Mouse (Mus musculus) left cerebral cortex, postnatal 25 days (tissue): Measurements from ENCODE around the gene Slc39a11. TPM values are rescaled to one million over a fixed set of nuclear protein-coding genes. Genes with fewer than 3 reads are reported as not detected.
A peak's percentile ranks its signal among the peaks of the same experiment; 100 is the strongest.

ENCODE experiments used
- DNase-seq, 2 experiments: peaks; one replicate each; pipeline ENCODE4 v3.0.0; 2022; ENCODE audit warnings: low spot score in 2 of 2, mixed read lengths in 1 of 2
- intact Hi-C: fragments of 180-260 bp; cut with DNase I; formaldehyde crosslinking; loops from one replicate; pipeline ENCODE4 v1.15.1; 2025
- total RNA-seq, 2 experiments: library from RNA; stranded (reverse); gene quantifications; 2 replicates each; pipeline ENCODE4 v1.2.3; 2021

Gene Slc39a11
- total RNA-seq, 2 experiments from 2014 or later, result 11.4 to 13.9 TPM

DNA sequence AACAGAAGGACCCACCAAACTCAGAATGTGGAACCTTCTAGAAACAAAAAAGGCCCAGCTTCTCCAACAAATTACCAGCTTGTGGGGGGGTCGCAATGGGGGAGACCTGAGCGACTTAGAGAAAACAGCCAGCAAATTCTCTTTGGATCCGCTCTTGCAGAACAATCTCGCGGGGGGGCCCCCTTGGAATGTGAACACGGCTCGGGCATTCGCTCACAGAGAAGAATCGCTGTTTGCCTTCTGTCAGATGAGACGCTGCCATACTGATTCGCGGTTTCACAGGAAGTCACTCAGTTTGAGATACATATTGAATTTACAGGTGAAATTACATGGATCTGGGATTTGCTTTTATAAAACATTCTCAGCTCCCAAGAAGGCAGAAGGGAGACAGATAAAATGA lies 91.4 kb downstream of the Slc39a11 start:
- intact Hi-C loops, result no loop called here
- DNase-seq, result no peak

DNA sequence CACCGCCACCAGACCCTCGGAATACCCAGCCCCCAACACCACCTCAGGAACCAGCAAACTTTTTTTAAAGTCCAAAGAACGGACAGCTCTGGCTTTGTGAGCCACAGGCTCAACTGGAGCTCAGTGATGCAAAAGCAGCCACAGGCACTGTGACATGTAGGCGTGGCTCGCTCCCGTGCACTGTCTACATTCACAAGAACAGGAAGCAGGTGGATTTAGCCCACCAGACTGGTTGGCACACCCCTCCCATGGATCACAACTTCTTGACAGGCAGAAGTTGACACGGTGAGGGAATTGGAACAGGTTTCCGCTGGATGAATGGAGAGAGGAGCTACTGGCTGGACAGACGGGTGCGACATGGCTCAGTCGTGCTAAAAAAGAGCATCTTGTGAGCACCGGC lies 93.7 kb downstream of the Slc39a11 start:
- intact Hi-C loops, result no loop called here
- no peak for DNase-seq

- no peak for DNase-seq
- intact Hi-C loops, result no loop called here
Observed at GRCm38 (mm10) chr11:113554701-113555360, 95.0 kb downstream of the Slc39a11 start.

DNA sequence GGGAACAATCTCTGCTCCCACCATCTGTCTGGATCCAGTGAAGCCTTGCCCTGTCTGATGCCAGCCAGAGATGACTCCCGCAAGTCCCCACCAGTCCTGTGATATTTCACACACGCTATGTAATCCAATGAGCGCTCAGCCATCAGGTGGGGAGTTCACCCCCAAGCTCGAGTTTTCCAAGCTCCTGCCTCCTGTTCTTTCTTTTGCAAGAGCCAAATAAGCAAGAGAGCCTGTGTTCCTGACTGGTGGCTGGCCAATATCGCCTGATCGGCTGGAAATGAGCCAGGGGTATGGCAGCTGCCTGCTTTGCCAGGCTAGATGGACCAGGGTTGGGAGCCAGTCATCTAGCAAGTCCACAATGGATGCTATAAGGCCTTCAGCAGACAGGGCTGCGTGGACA lies 95.7 kb downstream of the Slc39a11 start:
- peak in 1 of 2 experiments; percentile 12 for DNase-seq
- intact Hi-C loops, result no loop called here

DNA sequence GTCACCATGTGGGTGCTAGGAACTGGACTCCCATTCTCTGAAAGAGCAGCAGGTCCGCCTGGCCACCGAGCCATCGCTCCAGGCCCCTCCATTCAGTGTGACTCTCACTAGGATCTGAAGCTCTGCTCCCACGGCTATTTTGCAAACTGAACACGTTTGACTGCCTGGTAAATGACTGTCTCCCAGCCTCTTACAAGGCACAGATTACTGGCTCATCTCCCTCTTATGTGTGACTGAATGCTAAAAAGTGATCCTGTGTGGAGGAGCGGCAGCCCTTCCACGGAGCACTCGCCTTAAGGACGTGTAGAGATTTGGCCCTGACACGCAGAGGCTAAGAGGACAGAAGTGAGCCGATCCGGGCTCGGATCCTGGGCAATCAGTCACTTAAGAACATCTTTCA lies 96.3 kb downstream of the Slc39a11 start:
- peak; percentile 38 to 52 for DNase-seq
- intact Hi-C loops, result no loop called here

DNA sequence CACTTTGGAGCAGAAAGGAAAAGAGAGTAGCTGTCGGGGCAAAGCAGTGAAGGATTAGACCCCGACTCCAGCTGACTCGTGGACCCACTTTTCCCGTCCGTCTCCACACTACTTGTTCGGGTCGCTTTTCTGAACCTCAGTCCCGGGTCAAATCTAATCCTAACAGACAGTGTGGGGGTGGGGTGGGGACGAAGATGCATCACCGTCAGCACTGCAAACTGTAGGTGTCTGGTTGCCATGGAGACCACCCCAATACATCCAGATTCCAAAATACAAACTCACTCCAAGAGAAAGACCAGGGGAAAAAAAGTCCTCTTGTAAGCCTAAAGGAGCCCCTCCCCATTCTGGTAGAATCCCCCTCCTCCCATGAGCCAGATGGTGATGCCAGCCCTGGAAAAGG lies 97.3 kb downstream of the Slc39a11 start:
- DNase-seq, result peak; percentile 23 to 28
- intact Hi-C loops, result no loop called here

DNA sequence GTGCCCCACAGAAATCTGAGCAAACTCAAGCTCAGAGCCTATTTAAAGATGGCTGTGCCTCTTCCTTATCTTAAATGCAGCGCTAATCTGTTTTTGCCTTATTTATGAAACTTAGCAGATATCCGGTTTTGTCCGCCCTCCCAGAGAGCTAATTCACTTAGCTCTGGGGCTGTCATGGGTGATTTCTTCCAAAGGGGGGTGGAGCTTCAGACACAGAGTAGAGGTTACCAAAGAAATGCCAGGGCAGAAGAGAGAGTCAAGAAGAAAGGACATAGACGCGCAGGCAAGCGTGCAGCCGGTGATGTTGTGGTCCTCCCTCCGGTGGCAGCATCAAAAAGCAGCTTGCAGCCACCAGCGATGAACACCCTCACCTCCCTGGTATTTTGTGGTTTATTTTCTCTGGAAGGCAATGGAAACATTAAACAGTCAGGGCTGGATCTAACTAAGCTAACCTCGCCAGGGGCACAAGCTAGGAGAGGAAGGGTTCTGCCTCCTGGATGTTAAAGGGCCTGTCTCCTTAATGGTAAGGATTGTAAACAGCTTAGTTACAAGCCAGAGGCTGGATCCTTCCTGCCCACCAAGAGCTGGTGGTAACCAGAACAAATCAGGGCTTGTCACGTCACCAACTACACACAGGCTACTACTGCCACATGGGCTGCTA lies 103.5 kb downstream of the Slc39a11 start:
- no peak for DNase-seq
- intact Hi-C loops, result no loop called here

DNA sequence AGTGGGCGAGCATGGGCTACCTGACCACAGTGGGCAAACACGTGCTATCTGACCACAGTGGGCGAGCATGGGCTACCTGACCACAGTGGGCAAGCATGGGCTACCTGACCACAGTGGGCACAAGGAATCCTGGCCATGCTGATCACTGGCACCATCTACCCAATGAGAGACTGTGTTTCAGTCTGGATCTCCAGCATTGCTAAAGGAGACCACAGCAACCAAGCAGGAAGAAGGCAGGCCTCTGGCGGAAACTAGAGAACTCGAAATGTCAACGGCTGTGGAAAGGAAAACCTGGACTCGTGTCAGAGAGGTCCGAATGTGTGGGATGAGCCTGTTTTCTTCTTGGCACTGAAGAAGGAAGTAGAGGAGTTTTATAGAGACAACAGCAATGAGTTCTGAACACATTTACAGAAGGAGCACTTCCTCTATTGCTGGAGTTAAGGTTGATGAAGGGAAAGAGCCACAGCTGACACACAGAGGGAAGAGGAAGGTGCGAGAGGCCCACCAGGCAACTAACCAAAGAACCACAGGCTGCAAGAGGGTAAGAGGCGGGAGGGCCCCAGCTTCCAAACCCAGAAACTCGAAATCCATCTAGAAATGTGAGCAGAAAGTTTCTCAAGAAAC lies 105.8 kb downstream of the Slc39a11 start:
- no peak for DNase-seq
- intact Hi-C loops, result no loop called here

DNA sequence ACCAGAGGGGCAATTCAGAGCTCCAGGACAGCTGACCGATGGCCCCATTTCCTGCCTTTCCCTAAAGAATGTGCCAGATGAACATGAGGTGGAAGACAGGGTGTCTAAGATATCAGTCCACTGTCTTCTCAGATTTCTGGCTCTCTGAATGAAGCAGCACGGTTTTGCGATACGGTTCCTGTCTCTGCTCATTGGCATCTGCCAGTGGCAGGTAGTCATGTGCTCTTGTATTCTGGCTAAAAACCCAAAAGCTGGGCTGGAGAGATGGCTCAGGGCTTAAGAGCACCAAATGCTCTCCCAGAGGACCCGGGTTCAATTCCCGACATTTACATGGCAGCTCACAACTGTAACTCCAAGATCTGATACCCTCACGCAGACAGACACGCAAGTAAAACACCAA lies 108.8 kb downstream of the Slc39a11 start:
- intact Hi-C loops, result no loop called here
- DNase-seq, result no peak

- intact Hi-C loops, result no loop called here
Observed at GRCm38 (mm10) chr11:113539502-113540209, 110.2 kb downstream of the Slc39a11 start.

GRCm38 (mm10) chr11:113539079-113539478 lies 110.8 kb downstream of the Slc39a11 start:
- intact Hi-C loops, result no loop called here
- no peak for DNase-seq

More at GRCm38 (mm10) chr11:113539502-113540209, 110.2 kb downstream of the Slc39a11 start:
- peak; percentile 24 to 58 for DNase-seq

DNA sequence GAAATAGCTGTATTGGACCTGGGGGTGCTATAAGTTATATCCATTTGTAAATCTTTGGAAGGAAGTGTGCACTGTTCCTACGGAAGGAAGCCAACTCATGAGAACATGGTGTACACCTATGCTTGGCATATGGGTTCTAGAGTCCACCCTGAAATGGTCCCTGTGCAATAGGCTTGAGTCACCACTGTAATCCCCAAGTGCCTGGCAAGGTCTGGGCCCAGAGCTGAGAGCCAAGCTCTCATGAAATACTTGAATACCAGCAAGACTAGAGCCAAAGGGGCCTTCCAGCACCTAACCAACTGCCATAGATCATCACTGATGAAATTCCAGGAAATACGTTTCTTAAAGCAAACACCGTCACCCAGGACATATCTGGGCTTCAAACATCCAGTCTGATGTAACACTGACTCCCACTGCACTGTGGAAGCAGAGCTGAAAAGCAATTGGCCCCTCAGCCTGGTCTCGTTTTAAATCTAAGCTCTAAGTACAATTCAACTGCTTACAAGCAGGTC lies 111.4 kb downstream of the Slc39a11 start:
- no peak for DNase-seq
- intact Hi-C loops, result no loop called here

DNA sequence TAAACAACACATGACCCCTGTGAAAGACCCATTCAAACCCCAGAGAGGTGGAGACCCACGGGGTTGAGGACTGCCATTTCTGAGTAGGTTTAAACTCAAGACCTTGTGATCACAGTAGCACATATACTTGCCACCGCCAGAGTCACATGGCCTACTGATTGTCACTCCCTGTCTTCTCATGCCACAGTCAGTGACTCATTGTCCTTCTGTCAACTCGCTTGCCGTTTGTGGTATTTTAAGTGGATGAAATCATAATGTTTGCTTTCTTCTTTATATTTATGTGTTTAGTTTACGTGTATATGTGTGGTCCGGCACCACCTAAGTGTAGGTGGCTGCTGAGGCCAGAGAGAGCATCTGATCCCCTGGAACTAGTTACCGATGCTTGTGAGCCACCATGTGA lies 112.2 kb downstream of the Slc39a11 start:
- DNase-seq, result no peak
- intact Hi-C loops, result no loop called here

DNA sequence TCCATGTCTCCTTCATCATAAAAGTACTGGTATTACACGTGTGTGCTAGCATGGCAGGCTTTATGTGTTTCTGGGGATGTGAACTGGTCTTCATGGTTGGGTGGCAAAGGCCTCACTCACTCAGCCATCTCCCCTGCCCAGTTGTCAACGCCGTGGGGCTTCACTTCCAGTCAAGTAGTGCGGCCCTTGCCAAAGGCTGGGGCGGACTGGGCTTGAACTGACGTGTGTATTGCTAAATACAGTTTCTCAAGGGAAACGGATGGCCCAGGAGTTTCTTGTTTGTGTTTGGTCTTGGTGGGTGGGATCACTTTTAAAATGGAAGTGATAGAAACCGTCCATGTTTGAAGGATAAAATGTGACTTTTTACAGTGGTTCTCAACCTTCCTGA lies 112.7 kb downstream of the Slc39a11 start:
- DNase-seq, result no peak
- intact Hi-C loops, result no loop called here

GRCm38 (mm10) chr11:113536308-113537198 lies 113.3 kb downstream of the Slc39a11 start:
- intact Hi-C loops, result no loop called here
- DNase-seq, result no peak

DNA sequence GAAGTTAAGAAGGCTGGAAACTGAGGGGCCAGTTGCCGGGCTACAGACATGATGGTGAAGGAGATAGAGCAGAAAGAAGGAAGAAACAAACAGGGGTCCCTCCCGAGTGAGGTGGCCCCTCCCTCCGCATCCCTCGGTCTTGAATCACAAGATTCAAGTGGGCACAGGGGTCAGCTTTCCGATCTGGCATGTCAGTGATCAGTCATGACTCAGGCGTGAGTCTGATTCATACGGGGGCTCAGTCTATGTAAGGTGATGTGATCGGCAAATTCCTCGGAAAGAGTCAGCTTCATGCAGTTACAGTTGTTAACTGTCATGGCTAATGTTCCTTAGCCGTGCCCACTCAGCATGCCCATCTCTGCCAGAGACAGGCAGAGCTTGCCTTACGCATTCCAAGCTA lies 115.5 kb downstream of the Slc39a11 start:
- DNase-seq, result no peak
- intact Hi-C loops, result no loop called here

DNA sequence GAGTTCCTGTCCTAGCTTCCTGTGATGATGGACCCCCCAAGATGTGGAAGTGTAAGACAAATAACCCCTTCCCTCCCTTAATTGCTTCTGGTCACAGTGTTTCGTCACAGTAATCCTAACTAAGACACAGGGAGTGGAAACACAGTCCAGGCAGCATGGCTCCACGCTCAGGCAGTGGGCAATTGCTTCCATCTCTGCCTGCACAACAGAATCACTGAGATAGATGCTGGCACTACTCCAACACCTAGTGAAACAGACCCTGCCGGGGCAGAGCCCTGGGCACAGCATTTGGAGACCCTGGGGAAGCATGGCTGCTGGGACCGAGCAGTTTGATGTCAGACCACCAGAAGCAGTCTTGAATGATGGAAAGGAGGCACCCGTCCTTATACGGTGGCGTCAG lies 115.9 kb downstream of the Slc39a11 start:
- intact Hi-C loops, result no loop called here
- DNase-seq, result no peak

DNA sequence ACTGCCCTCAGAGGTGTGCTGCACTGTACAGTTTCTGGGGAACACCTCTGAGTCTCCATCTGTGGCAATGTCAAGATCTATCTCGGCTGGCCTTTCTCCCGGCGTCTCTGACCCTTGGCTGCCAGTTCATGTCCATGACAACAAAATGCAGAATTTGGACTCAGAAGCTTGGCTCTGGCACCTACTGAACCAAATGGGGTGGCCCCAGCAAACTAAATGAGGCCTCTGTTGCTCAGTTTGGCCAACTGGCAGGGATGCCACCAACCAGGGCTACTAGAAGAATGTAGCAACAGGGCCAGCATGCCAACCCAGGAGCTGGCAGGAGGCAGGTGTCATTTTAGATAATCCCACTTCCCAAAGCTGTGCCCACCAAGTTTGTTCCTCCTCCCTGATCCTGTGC lies 121.5 kb downstream of the Slc39a11 start:
- intact Hi-C loops, result no loop called here

DNA sequence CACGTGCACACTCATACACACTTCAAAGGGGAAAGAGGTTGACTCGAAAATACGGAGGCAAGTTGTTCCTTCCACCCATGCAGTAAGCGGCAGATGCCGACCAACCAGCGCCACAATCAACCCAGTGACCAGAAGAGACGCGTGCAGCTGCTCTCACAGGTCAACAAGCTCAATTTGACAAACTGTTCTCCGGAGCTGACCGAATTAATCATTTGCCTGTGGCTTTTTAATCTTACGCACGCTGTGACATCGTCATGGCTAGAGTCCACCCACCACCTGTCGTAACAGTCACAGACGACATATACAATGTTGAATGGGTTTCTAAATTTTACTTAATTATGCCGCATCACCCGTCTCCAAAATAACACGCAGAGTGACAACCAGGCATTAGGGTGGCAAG lies 124.1 kb downstream of the Slc39a11 start:
- DNase-seq, result no peak
- intact Hi-C loops, result no loop called here

More for the DNA sequence above, 121.5 kb downstream of the Slc39a11 start:
- DNase-seq, result no peak
